Mouse (Mus musculus) megakaryocyte-erythroid progenitor cell, adult 5 weeks (primary cell): ENCODE results near the gene Gcnt7. TPM values are rescaled to one million over a fixed set of nuclear protein-coding genes. Genes with fewer than 3 reads are reported as not detected.

Experiments used
- polyA plus RNA-seq: library from polyadenylated mRNA; stranded (reverse); fragments of >175 nt; gene quantifications from 2 replicates; pipeline ENCODE4 v1.2.3, GENCODE M21; 2012

Gcnt7 gene
- not detected in 2 replicates for polyA plus RNA-seq

GRCm38 (mm10) chr2:172458496-172458895 is at the start of gene Gcnt7:
Gene Gcnt7 (minus strand): TSS chr2:172458596.

GRCm38 (mm10) chr2:172472318-172472717 is 13.9 kb upstream of the Gcnt7 start, which contains the start of gene Fam209:
Gene Fam209 (plus strand): TSS chr2:172472520.

GRCm38 (mm10) chr2:172439843-172440639 is 18.4 kb downstream of the Gcnt7 start, which contains the start of gene Rtf2:
Gene Rtf2 (plus strand): TSS chr2:172440556.

Other genes with a start within 250 kb of the Gcnt7 start
- gene Mc3r, start 210.1 kb downstream of the Gcnt7 start, polyA plus RNA-seq, result not detected in 2 replicates
- 4.9 and 5.6 TPM in 2 replicates for gene Fam210b, start 113.0 kb downstream of the Gcnt7 start, polyA plus RNA-seq
- gene Aurka, start 88.1 kb downstream of the Gcnt7 start, polyA plus RNA-seq, result 9.1 and 13.1 TPM in 2 replicates
- 10.3 and 12.0 TPM in 2 replicates for gene Cstf1, start 87.9 kb downstream of the Gcnt7 start, polyA plus RNA-seq
- 0.70 and 0.97 TPM in 2 replicates for gene Cass4, start 64.8 kb downstream of the Gcnt7 start, polyA plus RNA-seq
- gene Rtf2, start 18.0 kb downstream of the Gcnt7 start, polyA plus RNA-seq, result 46.0 and 61.6 TPM in 2 replicates
- 0.30 and 0.57 TPM in 2 replicates for gene Fam209, start 13.9 kb upstream of the Gcnt7 start, polyA plus RNA-seq
- 0.12 TPM in 1 of 2 replicates, not detected in the other for gene Tfap2c, start 91.0 kb upstream of the Gcnt7 start, polyA plus RNA-seq